Mouse (Mus musculus) ES-Bruce4 (cell line): Measurements from ENCODE around the gene Cdh23.

Experiments
- CTCF ChIP-seq: IDR thresholded peaks from one replicate; pipeline ENCODE4 v1.8.1; 2011; ENCODE audit warnings: low read depth, low read length
- EP300 ChIP-seq: IDR thresholded peaks from 2 replicates; pipeline ENCODE4 v1.6.1; 2011; ENCODE audit warnings: low read depth, low read length; ENCODE audit not compliant: insufficient read depth

DNA sequence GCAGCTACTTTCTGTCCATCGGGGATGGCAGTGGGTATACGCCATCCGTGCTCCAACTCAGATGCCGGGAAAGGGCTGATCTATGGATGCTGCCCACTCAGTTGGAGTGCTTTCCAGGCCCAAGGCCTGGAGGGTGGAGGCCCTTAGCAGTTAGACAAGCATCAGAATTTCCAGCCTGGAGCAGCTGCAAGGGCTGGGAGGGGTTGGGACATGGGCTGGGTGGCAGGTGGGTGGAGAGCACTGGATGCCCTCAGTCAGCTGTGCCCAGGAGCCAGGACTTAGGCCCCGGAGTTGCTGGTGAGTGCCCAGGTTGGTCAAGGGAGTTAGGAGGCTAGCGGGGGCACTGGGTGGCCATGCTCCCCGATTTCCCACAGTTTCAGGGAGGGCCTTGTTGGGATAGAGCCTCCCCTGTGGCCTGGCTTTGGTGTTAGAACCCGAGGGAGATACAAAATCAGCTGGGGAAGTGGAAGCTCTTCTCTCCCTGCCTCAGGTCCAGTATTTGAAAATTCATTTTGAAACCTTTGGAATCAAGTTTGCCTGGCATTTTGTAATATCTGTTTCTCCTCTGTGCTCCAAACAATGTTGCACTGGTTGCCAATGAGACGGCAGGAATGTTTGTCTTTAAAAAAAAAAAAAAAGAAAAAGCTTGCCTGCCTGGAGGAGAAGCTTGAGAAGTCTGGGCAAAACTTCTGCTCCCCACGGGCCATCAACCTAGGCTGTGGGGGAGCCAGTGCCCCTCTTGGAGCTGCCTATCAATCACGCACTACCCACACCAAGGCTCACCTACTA is 295.6 kb downstream of the Cdh23 start:
- TF ChIP-seq CTCF (no peak), EP300 (no peak)
